Mouse (Mus musculus) erythroblast, embryonic 14.5 days (primary cell): ENCODE measurements around the gene Susd1. TPM values are rescaled to one million over a fixed set of nuclear protein-coding genes. Genes with fewer than 3 reads are reported as not detected.

Experiments used
- H3K27me3 ChIP-seq: 2 replicates; pipeline ENCODE4 v1.6.1; 2012; ENCODE audit warnings: inconsistent platforms; ENCODE audit not compliant: control insufficient read depth
- H3K36me3 ChIP-seq: 2 replicates; pipeline ENCODE4 v1.6.1; 2012; ENCODE audit warnings: mild to moderate bottlenecking, inconsistent platforms; ENCODE audit not compliant: control insufficient read depth
- H3K4me1 ChIP-seq: 2 replicates; pipeline ENCODE4 v1.6.1; 2012; ENCODE audit warnings: inconsistent platforms; ENCODE audit not compliant: control insufficient read depth
- H3K4me3 ChIP-seq: replicated peaks from 2 replicates; pipeline ENCODE3; 2012; ENCODE audit warnings: moderate library complexity, mild to moderate bottlenecking, inconsistent platforms
- H3K9me3 ChIP-seq: 2 replicates; pipeline ENCODE4 v1.6.1; 2012; ENCODE audit warnings: low read length, inconsistent platforms, mixed read lengths; ENCODE audit not compliant: control insufficient read depth
- GATA1 ChIP-seq: IDR thresholded peaks from 2 replicates; pipeline ENCODE4 v1.6.1; 2012; ENCODE audit warnings: low read length, inconsistent platforms, mixed read lengths
- TAL1 ChIP-seq: IDR thresholded peaks from 3 replicates; pipeline ENCODE4 v1.6.1; 2012; ENCODE audit warnings: low read length, inconsistent platforms, mixed read lengths
- polyA plus RNA-seq: library from polyadenylated mRNA; stranded (reverse); fragments of >175 nt; gene quantifications from 2 replicates; pipeline ENCODE4 v1.2.3, GENCODE M21; 2012

Gene Susd1
- polyA plus RNA-seq, 1 experiment, result 0.16 TPM

DNA sequence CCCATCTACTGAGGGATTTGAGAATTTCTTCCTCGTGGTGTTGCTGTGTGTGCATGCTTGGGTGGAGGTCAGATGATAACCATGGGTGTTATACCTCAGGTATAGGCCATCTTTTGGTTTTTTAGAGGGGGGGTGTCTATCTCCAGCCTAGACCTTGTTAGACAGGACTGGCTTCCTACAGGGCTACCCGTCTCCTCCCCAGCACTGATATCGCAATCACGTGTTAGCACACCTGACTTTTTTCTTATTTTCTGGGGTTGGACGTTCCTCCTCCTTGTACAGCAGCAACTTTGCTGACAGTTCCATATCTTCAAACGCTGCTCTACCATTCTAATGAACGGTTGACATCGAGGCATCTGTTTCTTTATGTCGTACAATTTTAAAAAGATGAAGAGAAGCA is 160.5 kb downstream of the Susd1 start:
- Histone ChIP-seq H3K4me1 (peaks cover 57% of the 10 kb centered on the region), H3K4me3 (no peak overlapping the region), H3K36me3 (no peaks in the 10 kb centered on the region), H3K9me3 (no peaks in the 10 kb centered on the region), H3K27me3 (no peaks in the 10 kb centered on the region)
- TF ChIP-seq GATA1, result no peak
- no peak for TF ChIP-seq TAL1

- H3K4me1 ChIP-seq, result peaks cover 49% of the 10 kb centered on the region
- TF ChIP-seq GATA1, result no peak
- TF ChIP-seq TAL1, result no peak
- no peak overlapping the region for H3K4me3 ChIP-seq
- H3K27me3 ChIP-seq, result no peaks in the 10 kb centered on the region
- no peaks in the 10 kb centered on the region for H3K36me3 ChIP-seq
- H3K9me3 ChIP-seq, result no peaks in the 10 kb centered on the region
Measured at GRCm38 (mm10) chr4:59275956-59276355, 162.5 kb downstream of the Susd1 start.

DNA sequence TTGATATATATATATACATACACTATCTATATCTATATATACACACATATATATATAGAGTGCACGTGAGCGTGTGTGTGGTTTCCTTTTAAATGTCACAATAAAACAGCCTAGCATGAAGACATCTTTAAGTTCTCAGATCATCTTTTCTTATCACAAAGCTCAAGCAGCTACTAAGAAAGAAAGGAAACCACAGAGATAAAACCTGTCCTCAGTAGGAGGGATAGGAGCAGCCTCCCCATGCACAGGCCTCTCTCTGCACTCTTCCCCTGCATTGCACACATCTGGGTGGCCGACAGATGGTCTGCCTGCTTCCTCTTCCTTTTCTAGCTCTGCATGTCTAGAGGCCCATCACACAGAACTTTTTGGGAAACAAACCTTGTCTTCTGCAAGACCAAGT is 162.9 kb downstream of the Susd1 start:
- H3K36me3 ChIP-seq, result no peaks in the 10 kb centered on the region
- peaks cover 47% of the 10 kb centered on the region for H3K4me1 ChIP-seq
- no peaks in the 10 kb centered on the region for H3K27me3 ChIP-seq
- H3K9me3 ChIP-seq, result no peaks in the 10 kb centered on the region
- TF ChIP-seq TAL1 (no peak), GATA1 (no peak)
- H3K4me3 ChIP-seq, result no peak overlapping the region

- no peaks in the 10 kb centered on the region; the same call in 1 of the 2 replicates for H3K9me3 ChIP-seq
- H3K27me3 ChIP-seq, result no peaks in the 10 kb centered on the region
- peaks cover 40% of the 10 kb centered on the region for H3K4me1 ChIP-seq
- H3K4me3 ChIP-seq, result no peak overlapping the region
- TF ChIP-seq TAL1 (no peak), GATA1 (no peak)
- H3K36me3 ChIP-seq, result no peaks in the 10 kb centered on the region
Measured at GRCm38 (mm10) chr4:59274136-59274535, 164.3 kb downstream of the Susd1 start.

GRCm38 (mm10) chr4:59273342-59273741 is 165.1 kb downstream of the Susd1 start:
- Histone ChIP-seq H3K36me3 (no peaks in the 10 kb centered on the region), H3K4me1 (peaks cover 35% of the 10 kb centered on the region), H3K9me3 (peaks cover 5% of the 10 kb centered on the region), H3K27me3 (no peaks in the 10 kb centered on the region), H3K4me3 (no peak overlapping the region)
- TF ChIP-seq TAL1 (no peak), GATA1 (no peak)

DNA sequence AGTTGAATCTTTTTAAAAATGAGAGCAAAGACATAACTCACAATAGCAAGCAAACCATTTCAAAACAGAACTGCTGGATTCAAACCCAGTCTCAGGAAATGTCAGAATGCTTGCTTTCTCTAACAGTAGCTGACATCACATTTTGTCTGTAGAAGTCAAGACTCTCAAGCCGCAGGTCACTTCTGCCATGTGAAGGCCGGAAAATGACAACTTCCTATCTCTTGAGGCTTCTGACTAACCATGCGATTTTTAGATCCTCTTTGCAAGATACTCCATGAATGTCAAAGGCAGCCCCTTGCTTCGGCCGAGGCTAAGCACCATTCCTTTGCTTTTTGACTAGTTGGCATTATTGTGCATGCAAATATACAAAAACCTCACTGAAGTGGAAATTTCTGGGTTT is 172.8 kb downstream of the Susd1 start:
- no peaks in the 10 kb centered on the region for H3K36me3 ChIP-seq
- H3K27me3 ChIP-seq, result no peaks in the 10 kb centered on the region
- TF ChIP-seq GATA1, result no peak
- TF ChIP-seq TAL1, result no peak
- peaks cover 5% of the 10 kb centered on the region for H3K9me3 ChIP-seq
- no peak overlapping the region for H3K4me3 ChIP-seq
- H3K4me1 ChIP-seq, result peaks cover 21% of the 10 kb centered on the region

DNA sequence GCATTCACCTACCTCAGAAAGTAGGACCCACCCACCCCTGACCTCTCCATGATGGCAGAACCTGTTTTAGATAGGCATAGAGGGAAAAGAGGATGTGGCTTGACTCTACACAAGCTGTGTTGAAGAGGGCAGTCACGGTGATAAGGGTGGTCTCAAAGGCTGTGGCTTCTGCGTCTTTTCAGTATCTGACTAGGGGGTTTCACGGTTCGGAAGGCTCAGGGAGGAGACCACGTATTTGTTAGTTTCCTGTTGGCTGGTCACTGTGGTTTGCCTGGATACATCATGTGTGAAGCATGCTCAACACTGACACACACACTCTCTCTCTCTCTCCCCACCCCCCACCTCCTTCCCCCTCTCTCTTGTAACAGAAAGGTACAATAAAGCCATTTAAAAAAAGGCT is 173.3 kb downstream of the Susd1 start:
- Histone ChIP-seq H3K9me3 (peaks cover 5% of the 10 kb centered on the region), H3K36me3 (no peaks in the 10 kb centered on the region), H3K27me3 (no peaks in the 10 kb centered on the region), H3K4me1 (peaks cover 25% of the 10 kb centered on the region), H3K4me3 (no peak overlapping the region)
- TF ChIP-seq GATA1 (no peak), TAL1 (no peak)

Other genes with a start within 250 kb of the Susd1 start
- 0.32 and 0.57 TPM in 2 replicates for gene Ugcg, start 249.4 kb downstream of the Susd1 start, polyA plus RNA-seq
- 4.6 and 4.9 TPM in 2 replicates for gene Ptbp3, start 110.7 kb upstream of the Susd1 start, polyA plus RNA-seq
- gene Hsdl2, start 142.9 kb upstream of the Susd1 start, polyA plus RNA-seq, result 0.35 and 0.37 TPM in 2 replicates
- gene E130308A19Rik, start 187.6 kb upstream of the Susd1 start, polyA plus RNA-seq, result 0.17 TPM in 2 replicates